Mouse (Mus musculus) embryonic facial prominence, embryonic 11.5 days (tissue): ENCODE results near the gene Sfswap. TPM values are rescaled to one million over a fixed set of nuclear protein-coding genes. Genes with fewer than 3 reads are reported as not detected.

Source experiments
- ATAC-seq: fragments of 200-750 bp; cut with Nextera tagmentation; replicated peaks from 2 replicates; pipeline ENCODE4 v1.8.0; 2017; ENCODE audit warnings: low read depth; ENCODE audit not compliant: insufficient number of reproducible peaks, low FRiP score, low TSS enrichment
- DNase-seq: peaks from one replicate; pipeline ENCODE4 v3.0.0-alpha.2; 2015; ENCODE audit warnings: low spot score
- H3K27ac ChIP-seq: fragments of 300-500 bp; sonication (generic); replicated peaks from 2 replicates; pipeline ENCODE4 v1.5.1; 2014; ENCODE audit warnings: mild to moderate bottlenecking, low read depth, low read length, control low read depth
- H3K27me3 ChIP-seq: fragments of 300-500 bp; sonication (generic); 2 replicates; pipeline ENCODE4 v1.6.1; 2014; ENCODE audit warnings: mild to moderate bottlenecking, low read length, moderate library complexity, mixed read lengths; ENCODE audit not compliant: control insufficient read depth, insufficient read depth
- H3K36me3 ChIP-seq: fragments of 300-500 bp; sonication (generic); replicated peaks from 2 replicates; pipeline ENCODE4 v1.6.1; 2014; ENCODE audit warnings: low read depth, mild to moderate bottlenecking, low read length, moderate library complexity, mixed read lengths; ENCODE audit not compliant: control insufficient read depth, insufficient read depth
- H3K4me1 ChIP-seq: fragments of 300-500 bp; sonication (generic); 2 replicates; pipeline ENCODE4 v1.6.1; 2014; ENCODE audit warnings: low read length, mixed read lengths; ENCODE audit not compliant: control insufficient read depth, insufficient read depth
- H3K4me2 ChIP-seq: fragments of 300-500 bp; sonication (generic); 2 replicates; pipeline ENCODE4 v1.6.1; 2014; ENCODE audit warnings: low read depth, mild to moderate bottlenecking, control low read depth, low read length, moderate library complexity
- H3K4me3 ChIP-seq: fragments of 300-500 bp; sonication (generic); 2 replicates; pipeline ENCODE4 v1.5.1; 2014; ENCODE audit warnings: low read depth, low read length, control low read depth
- H3K9ac ChIP-seq: fragments of 300-500 bp; sonication (generic); replicated peaks from 2 replicates; pipeline ENCODE4 v1.6.1; 2014; ENCODE audit warnings: mild to moderate bottlenecking, control low read depth, low read length
- H3K9me3 ChIP-seq: fragments of 300-500 bp; sonication (generic); replicated peaks from 2 replicates; pipeline ENCODE4 v1.6.1; 2016; ENCODE audit warnings: mild to moderate bottlenecking, low read length, inconsistent platforms, mixed read lengths; ENCODE audit not compliant: control insufficient read depth
- WGBS: fragments of 180-500 bp; shearing (Covaris S2); extraction: QIAGEN DNeasy Blood & Tissue Kit; methylation state at CpG from one replicate; pipeline ENCODE4 v1.1.7; 2014; 5-methylcytosine and 5-hydroxymethylcytosine counted together
- polyA plus RNA-seq: library from polyadenylated mRNA; unstranded; fragments of >200 nt; fragmentation: Nextera tagmentation; extraction: Ambion mirVana; gene quantifications from 2 replicates; pipeline ENCODE4 v1.2.1, GENCODE M21; 2014

The Sfswap gene
- polyA plus RNA-seq, 1 experiment from 2014 or later: 47.7 TPM

DNA sequence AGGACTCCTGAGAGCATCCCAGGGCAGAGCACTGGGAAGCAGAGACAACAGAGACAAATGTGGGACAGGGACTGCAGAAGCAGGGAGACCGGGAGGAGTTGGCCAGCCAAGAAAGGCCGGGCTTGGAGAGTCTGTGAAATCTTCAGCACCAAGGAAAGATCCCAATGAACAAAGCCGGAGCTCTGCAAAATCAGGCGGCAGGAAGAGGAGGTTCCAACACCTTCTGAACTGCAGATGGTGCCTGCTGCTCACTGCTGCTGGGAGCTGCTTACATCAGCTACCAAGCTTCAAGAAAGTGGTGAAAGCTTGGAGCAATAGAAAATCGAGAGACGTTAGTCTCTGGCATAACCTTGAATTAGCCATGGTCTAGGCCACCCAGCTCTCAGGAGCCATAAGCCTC, 79.0 kb downstream of the Sfswap start:
- no peak for ATAC-seq
- no peak overlapping the region for H3K27ac ChIP-seq
- H3K36me3 ChIP-seq: no peaks in the 10 kb centered on the region
- peaks cover 13% of the 10 kb centered on the region for H3K27me3 ChIP-seq
- 22% methylated on average over 6 of the region's 6 CpGs for WGBS
- peaks cover 3% of the 10 kb centered on the region; the same call in 1 of the 2 replicates for H3K4me1 ChIP-seq
- no peaks in the 10 kb centered on the region for H3K9me3 ChIP-seq
- DNase-seq: peak; percentile 27
- H3K4me2 ChIP-seq: no peak overlapping the region
- no peak overlapping the region for H3K9ac ChIP-seq
- H3K4me3 ChIP-seq: no peak overlapping the region

DNA sequence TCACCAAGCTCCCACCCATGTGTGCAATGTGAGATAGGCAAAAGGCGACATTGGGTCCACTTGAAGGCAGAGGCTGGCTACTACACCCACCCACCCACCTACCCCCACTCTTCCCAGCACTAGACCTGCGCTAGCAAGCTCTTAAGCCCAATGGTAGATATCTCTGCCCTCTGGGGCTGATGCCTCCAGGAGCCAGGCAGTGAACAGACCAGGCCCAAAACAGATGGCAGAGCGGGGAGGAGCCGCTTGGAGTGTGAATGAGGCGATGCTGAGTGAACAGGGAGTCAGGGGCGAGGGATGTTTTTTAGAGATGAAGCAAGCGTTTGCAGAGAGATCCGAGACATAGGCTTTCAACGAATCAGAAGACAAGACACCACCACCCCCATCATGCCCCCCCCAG, 79.6 kb downstream of the Sfswap start:
- Histone ChIP-seq H3K36me3 (no peaks in the 10 kb centered on the region), H3K4me3 (no peak overlapping the region), H3K4me2 (no peak overlapping the region), H3K9me3 (no peaks in the 10 kb centered on the region), H3K9ac (no peak overlapping the region), H3K4me1 (peaks cover 4% of the 10 kb centered on the region; the same call in 1 of the 2 replicates), H3K27me3 (peaks cover 18% of the 10 kb centered on the region), H3K27ac (no peak overlapping the region)
- 86% methylated on average over 9 of the region's 9 CpGs for WGBS
- DNase-seq (no peak), ATAC-seq (no peak)

- Histone ChIP-seq H3K27me3 (peaks cover 20% of the 10 kb centered on the region), H3K4me2 (no peak overlapping the region), H3K4me1 (peaks cover 4% of the 10 kb centered on the region; the same call in 1 of the 2 replicates), H3K36me3 (no peaks in the 10 kb centered on the region), H3K9me3 (no peaks in the 10 kb centered on the region), H3K9ac (no peak overlapping the region), H3K4me3 (no peak overlapping the region), H3K27ac (no peak overlapping the region)
- ATAC-seq (no peak), DNase-seq (no peak)
- WGBS: 74% methylated on average over 7 of the region's 7 CpGs
These were observed 80.0 kb downstream of the Sfswap start for GRCm38 (mm10) chr5:129581015-129581414.

DNA sequence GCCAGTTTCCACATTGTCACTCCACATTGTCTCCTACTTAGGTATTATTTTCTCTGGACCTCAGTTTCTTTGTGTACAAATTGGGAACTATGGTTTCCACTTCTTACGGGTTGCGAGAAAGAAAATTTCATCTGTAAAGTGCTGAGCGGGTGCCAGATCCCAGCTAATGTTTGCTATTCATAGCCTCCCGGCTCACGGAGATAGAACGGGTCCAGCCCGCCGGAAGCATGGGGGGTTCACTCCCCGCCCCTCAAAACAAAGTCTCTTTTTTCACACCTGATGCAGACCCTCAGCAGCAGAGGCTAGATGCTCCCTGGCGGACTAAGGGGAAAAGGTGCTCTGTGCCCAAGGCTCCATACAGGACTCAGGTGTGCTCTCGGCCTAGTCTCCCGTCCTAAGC, 82.3 kb downstream of the Sfswap start:
- peak overlapping the region; percentile 67 for H3K9ac ChIP-seq
- H3K4me3 ChIP-seq: peak overlapping the region; percentile 68
- H3K36me3 ChIP-seq: no peaks in the 10 kb centered on the region
- DNase-seq: no peak
- no peaks in the 10 kb centered on the region for H3K9me3 ChIP-seq
- peaks cover 4% of the 10 kb centered on the region for H3K4me1 ChIP-seq
- H3K4me2 ChIP-seq: peak overlapping the region; percentile 100
- ATAC-seq: no peak
- 4% methylated on average over 12 of the region's 12 CpGs for WGBS
- H3K27me3 ChIP-seq: peaks cover 20% of the 10 kb centered on the region
- H3K27ac ChIP-seq: no peak overlapping the region

DNA sequence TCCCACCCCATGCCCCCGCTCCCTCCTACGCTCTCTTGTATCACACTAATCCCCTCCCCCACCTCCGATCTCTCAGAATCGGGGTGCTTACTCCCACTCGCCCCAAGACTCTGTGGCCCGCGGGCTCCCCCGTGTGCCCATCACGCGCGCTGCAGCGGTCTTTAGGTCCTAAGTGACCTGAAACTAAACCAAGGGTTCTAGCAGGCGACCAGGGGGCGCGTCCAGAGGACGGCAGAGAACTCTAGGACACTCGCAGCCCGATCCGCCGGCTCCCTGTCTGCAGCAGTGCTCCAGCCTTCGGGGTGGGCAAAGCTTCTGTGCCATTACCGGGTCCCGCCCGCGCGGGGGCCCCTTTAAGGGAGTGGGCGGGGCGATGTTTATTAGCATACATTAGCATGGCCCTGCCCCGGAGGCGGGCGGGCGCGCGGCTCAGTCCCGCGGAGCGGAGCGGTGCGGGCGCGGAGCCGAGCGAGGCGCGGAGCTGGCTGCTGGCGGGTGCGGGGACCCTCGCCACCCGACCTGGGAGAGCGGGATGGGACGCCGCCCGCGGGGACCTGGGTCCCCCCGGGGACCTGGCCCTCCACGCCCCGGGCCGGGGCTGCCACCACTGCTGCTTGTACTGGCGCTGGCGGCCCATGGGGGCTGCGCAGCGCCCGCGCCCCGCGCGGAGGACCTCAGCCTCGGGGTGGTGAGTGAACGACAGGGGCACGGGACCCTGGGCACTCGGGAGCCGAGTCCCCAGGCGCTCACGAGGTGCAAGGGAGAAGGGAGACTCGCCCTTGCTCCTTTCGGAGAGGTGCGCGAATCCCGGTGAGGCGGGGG, 83.0 kb downstream of the Sfswap start, which contains the start of gene Mmp17:
Mmp17 (plus strand) TSS at position 409 of the 822 bp plus-strand sequence.
- Histone ChIP-seq H3K27ac (no peak within 1 kb of the TSS), H3K9ac (peak within 1 kb of the TSS; percentile 67), H3K9me3 (no peaks in the 10 kb centered on the region), H3K27me3 (peaks cover 20% of the 10 kb centered on the region), H3K4me1 (peaks cover 4% of the 10 kb centered on the region), H3K4me3 (peak within 1 kb of the TSS; percentile 68), H3K36me3 (no peaks in the 10 kb centered on the region), H3K4me2 (peak within 1 kb of the TSS; percentile 100)
- DNase-seq: peak; percentile 92
- peak; percentile 85 for ATAC-seq
- under 1% methylated on average over 78 of the region's 80 CpGs for WGBS

- peaks cover 20% of the 10 kb centered on the region for H3K27me3 ChIP-seq
- H3K4me2 ChIP-seq: peak overlapping the region; percentile 100
- H3K9ac ChIP-seq: peak overlapping the region; percentile 67
- no peak overlapping the region for H3K27ac ChIP-seq
- no peaks in the 10 kb centered on the region for H3K36me3 ChIP-seq
- DNase-seq: peak; percentile 56
- ATAC-seq: peak; percentile 2; the same call in 1 of the 2 replicates
- WGBS: under 1% methylated on average over 76 of the region's 76 CpGs
- H3K9me3 ChIP-seq: no peaks in the 10 kb centered on the region
- peaks cover 4% of the 10 kb centered on the region for H3K4me1 ChIP-seq
- H3K4me3 ChIP-seq: peak overlapping the region; percentile 68
These were observed 83.8 kb downstream of the Sfswap start for GRCm38 (mm10) chr5:129584583-129585541.

DNA sequence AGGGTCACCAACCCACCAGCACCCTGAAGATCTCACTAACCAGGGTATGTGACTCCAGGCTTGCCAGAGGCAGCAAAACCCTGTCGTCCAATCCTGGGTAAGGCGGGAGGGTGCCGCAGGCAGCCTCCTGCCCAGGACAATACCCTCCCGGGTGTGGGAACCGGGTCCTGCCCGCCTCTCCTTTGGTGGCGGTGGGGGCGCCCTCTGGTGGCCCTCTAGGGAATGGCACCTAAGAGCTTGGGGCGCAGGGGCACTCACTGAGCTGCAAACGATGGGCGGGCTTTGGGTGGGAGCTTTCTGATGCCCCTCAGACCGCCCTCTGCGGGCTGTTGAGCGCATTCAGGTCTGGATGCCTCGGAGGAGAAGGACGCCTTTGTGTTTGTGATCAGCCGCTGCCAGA, 85.0 kb downstream of the Sfswap start:
- Histone ChIP-seq H3K4me3 (peak overlapping the region; percentile 68; the same call in 1 of the 2 replicates), H3K4me2 (peak overlapping the region; percentile 100), H3K9ac (peak overlapping the region; percentile 54), H3K9me3 (no peaks in the 10 kb centered on the region), H3K27ac (no peak overlapping the region), H3K27me3 (peaks cover 20% of the 10 kb centered on the region), H3K36me3 (no peaks in the 10 kb centered on the region), H3K4me1 (peaks cover 4% of the 10 kb centered on the region)
- under 1% methylated on average over 17 of the region's 17 CpGs for WGBS
- peak; percentile 93 for DNase-seq
- ATAC-seq: peak; percentile 50
